Mouse (Mus musculus): ENCODE results near the gene Asic3.

DNA sequence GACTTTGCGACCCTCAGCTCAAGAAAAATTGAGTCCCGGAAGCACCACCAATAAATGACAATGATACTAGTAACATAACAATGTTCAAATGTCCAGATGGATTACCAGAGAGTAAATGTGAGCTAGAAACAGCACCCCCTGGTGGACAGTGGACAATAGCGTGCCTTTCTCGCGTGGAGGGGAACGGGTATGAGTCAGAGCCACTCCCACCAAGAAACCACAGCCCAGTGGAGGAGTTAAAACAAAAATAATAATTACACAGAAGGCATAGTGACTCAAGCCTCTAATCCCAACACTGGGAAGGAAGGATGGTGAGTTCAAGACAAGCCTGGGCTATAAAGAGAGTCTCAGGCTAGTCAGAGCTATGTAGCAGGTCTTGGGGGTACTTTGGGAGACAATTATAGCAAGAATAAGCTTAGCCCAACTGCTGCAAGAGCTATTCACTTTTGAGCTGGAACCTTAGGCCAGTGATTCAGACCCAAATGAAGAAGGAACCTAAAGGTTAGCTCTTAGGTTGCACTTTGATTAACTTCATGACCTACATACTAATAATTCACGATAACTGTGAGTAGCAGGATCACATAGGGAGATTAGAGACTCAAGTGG lies 19.7 kb upstream of the Asic3 start, which contains the start of gene Abcb8:
- TF ChIP-seq CTCF (IDR thresholded peaks at IDR 0.05; ENCODE audit: extremely low read depth, insufficient read depth, insufficient read length, insufficient replicate concordance) (peak; percentile 71; the same call in 1 of the 2 replicates), POLR2A (IDR thresholded peaks at IDR 0.05; ENCODE audit: low read depth, low read length) (no peak)

All from spleen, adult 2 months (tissue).